Mouse (Mus musculus) cerebellum, adult (tissue): ENCODE results near the gene Zfp69.

Experiments
- ATAC-seq: cut with Nextera tagmentation; 2 replicates; pipeline ENCODE4 v1.9.2; 2017; ENCODE audit warnings: mild to moderate bottlenecking, moderate library complexity, mixed read lengths; ENCODE audit not compliant: insufficient number of reproducible peaks, low FRiP score, low TSS enrichment

Gene Zfp69

DNA sequence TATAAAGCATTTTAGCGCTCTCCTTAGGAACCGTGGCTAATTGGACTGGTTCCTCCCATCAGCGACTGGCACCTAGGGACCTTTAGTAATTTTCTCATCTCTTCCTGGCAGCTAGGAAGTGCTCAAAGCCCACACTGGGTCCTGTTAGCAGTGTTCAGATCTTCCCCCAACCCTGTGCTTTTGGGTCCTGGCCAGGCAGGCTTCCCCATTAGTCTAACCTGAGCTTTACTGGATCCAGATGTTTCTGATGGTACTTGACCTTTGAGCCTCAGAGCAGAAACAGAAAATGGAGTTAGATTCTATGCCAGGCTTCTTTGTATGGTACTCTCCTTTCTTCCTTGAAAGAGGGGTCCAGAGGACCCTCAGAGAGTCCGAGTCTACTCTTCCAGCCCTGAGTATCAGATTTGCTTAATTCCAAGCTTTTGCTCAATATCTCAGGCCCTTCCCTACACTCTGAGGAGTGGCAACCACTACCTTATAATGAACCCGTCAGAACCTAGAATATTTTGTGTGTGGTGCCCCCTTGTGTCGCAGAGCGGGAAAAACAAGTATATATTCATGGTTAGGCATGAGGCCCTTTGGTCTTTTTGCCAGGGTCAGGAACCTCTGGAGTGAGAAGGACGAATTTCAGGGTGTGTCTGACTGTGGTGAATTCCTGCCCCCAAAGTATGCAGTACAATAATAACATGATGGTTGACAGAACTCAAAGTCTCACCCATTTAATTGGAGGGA is 64.0 kb downstream of the Zfp69 start:
- no peak for ATAC-seq

DNA sequence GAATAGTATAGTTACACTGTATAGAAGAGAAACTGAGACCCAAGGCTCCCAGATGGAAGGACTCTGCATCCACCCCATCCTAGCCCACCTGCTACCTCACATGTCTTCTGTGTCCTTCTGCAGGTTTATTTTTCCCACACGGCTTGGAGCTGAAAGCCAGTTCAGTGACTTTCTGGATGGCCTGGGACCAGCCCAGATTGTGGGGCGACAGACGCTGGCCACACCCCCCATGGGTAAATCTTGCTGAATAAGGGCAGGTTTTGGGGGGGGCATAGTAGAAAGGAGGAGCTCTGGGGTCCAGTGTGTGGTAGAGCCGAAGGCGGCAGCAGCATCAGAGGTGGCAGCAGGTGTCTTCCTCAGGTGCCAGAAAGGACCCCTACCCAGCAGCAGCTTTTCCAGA is 64.7 kb downstream of the Zfp69 start:
- no peak for ATAC-seq

DNA sequence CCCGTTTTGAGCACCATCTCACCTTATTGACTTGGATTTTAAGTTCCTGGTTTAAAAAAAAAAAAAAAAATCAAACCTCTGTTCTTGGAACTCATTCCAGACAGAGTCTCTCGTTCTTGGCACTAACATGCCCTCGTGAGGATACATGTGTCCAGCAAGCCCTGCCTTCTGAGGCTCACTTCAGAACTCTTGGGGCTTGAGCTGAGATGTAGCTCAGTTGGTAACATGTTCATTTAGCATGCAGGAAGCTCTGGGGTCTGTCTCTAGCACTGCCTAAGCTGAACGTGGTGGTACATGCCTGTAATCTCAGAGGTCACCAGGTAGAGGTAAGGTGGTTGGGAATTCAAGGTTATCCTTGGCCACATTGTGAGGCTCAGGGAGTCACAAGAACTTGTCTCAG is 65.4 kb downstream of the Zfp69 start:
- ATAC-seq = no peak

DNA sequence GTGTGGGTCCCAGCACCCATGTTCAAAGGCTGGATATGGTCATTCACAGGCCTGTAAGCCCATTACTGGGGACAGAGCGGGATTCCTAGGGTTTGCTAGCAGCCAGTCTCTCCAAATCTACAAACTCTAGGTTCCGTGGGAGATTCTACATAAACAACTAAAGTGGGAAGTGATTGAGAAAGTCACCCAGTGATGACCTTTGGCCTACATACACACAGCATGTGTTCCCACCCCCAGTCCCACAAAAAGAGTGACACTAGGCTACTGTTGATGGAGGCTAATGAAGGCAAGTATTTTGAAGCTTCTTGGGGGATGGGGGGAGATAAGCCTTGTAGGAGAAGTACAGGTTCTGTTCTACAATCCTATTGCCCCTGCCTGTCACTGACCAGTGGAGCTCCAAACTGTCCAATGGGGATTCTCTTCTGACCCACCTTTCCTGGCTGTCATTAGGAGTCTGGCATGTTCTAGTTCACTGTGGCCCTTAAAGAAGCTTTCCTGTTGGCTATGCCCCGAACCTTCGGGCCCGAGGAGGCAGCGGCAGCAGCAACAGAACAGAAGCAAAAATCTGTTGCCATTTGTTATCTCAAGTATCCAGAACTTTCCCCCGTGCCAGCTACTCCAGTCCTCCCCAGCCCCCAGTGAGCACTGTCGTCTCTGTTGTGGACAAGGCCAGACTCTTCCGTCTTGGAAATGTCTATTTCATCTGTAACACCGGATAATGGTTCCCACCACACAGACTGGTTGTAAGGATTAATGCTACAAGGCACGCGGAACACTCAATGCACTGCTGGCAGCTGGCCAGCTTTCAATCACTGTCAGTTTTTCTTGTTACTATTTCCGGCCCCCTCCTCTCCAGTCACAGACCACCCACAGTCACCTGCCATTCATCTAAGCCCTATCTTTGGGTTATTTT is 66.0 kb downstream of the Zfp69 start:
- no peak for ATAC-seq

DNA sequence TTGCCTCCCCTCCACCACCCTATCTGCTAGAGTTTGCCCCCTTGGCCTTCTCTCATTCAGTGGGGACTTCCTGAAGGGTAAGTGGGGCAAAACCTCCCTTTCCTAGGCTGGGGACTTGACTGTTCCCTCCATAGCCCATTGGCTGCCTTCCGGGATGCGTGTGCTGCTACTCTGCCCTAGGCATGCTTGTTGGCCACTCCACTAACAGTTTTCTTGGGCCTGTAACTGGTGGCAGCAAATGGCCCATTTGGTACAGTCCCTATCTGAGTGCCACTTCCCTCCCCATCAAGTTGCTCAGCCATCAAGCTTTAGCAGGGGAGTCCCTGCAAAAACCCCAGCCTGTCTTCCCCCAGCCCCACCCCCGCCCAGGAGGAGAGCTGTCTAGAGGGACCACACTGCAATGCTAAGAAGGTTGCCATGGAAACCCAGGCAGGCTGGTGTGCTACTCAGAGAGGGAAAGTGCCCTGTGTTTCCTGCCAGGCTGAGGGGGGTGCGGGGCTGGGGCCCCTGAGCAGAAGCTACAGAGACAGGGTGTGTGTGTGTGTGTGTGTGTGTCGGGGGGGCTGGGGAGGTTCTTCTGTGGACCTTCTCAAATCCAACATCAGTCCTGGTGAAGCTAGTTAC is 69.4 kb downstream of the Zfp69 start:
- no peak for ATAC-seq

DNA sequence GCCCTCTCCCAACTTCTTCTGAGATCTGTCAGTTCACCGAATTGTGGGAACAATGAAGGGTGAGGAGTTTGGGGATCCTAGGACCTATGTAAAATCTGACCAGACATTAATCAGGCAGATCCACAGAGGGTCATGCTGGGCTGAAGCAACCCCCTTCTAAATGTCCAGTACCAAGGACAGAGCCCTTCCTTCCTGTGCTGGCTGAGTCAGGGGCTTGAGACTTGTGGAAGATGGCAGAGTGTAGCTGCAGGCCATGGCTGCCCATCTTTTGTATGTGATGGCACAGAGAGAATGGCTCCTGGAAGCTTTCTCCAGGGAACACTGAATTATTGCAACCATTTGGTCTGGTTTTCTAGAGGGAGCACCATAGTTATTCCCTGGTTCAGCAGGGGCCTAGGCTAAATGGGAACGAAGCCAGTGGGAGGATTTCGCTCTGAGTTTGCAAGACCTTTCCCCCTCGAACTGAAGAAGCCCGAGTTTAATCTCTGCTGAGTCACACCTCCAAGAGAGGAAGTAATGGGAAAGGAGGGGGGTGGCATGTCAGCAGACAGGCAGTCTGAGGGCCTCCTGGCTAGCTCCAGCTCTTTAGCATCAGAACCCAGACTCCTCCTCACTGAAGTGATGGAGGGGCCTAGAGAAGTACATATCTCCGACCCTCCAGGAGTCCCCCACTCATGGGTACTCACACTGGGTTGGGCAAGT is 70.6 kb downstream of the Zfp69 start:
- no peak for ATAC-seq
